Mouse (Mus musculus): ENCODE results near the gene Slc4a8. TPM values are rescaled to one million over a fixed set of nuclear protein-coding genes. Genes with fewer than 3 reads are reported as not detected.
A peak's percentile ranks its signal among the peaks of the same experiment; 100 is the strongest.

Slc4a8 gene
- 8.4 and 8.7 TPM in 2 replicates for polyA plus RNA-seq (2015; fragmentation: Nextera tagmentation; extraction: Ambion mirVana)

DNA sequence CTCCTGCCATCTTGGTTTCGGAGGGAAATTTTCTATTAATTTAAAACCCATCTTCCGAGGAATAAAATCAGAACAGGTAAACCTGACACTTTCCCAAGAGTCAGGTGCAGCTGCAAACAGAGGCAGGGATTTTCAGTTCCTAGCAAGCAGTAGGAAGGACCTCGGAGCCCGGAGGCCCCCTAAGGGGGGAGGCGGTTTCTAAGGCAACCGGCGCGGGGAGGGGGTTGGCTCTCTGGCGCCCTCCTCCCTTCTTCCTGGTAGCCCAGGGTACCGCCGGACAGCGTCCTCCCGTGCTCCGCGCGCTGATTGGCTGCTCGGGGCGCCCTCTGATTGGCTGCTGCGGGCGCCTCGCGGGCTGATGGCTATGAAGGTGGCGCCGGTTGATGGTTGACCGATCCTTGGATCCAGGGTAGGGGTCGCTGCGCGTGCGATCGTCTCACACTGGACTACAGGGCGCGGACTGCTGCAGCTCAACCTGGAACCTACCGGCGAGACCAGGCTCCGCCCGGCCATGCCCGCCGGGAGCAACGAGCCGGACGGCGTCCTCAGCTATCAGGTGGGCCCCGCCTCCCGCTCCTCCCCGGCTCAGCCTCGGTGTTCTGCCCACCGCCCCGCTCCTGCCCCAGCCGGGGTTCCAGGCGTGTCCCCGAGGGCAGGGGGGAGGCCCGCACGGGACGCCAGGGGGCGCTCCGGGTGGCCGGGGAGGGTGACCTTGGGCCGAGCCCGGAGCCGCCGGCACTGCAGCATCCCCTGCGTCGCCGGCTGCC, at the start of gene Slc4a8:
TSS of gene Slc4a8 (plus strand) at position 329 of the 767 bp plus-strand sequence.
- Histone ChIP-seq H3K9me3 (ENCODE audit: low read length) (no peaks in the 10 kb centered on the region), H3K4me3 (ENCODE audit: low read length) (peak within 1 kb of the TSS; percentile 61), H3K4me2 (replicated peaks; ENCODE audit: low read depth, low read length) (peak within 1 kb of the TSS; percentile 89), H3K27ac (ENCODE audit: low read length) (peak within 1 kb of the TSS; percentile 85), H3K9ac (replicated peaks; ENCODE audit: low read length) (peak within 1 kb of the TSS; percentile 72), H3K36me3 (ENCODE audit: insufficient read depth, low read length) (no peaks in the 10 kb centered on the region), H3K4me1 (ENCODE audit: insufficient read depth, low read length) (peaks cover 22% of the 10 kb centered on the region), H3K27me3 (ENCODE audit: insufficient read depth, low read length) (no peaks in the 10 kb centered on the region)
- ATAC-seq (ENCODE audit: low FRiP score, low TSS enrichment), result peak; percentile 95
- under 1% methylated on average over 53 of the region's 64 CpGs for WGBS

DNA sequence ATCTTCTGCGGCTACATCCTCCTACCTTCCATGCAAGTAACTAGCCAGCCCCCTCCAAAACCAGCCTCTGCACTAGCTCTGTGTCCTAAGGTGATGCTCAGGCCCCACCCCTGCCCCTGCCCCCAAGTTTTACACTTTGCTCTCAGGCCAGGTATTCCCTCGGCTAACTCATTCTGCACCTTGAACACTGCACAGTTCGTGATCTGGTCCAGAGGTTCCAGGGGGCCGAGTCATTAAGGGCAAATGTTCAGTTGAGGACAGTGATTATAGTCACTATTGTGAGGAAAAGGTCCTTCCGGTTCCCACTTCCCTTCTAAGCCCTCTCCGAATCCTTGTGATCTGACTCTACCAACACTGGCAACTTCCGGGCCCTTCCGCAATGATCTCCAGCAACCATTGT, 47.1 kb upstream of the Slc4a8 start:
- peaks cover 17% of the 10 kb centered on the region for H3K4me1 ChIP-seq (ENCODE audit: insufficient read depth, low read length)
- WGBS, result 80% methylated on average over 8 of the region's 8 CpGs
- no peak for ATAC-seq (ENCODE audit: low FRiP score, low TSS enrichment)
- no peak overlapping the region for H3K4me2 ChIP-seq (replicated peaks; ENCODE audit: low read depth, low read length)
- H3K27ac ChIP-seq (ENCODE audit: low read length), result no peak overlapping the region
- no peaks in the 10 kb centered on the region for H3K27me3 ChIP-seq (ENCODE audit: insufficient read depth, low read length)
- no peaks in the 10 kb centered on the region for H3K9me3 ChIP-seq (ENCODE audit: low read length)
- no peaks in the 10 kb centered on the region for H3K36me3 ChIP-seq (ENCODE audit: insufficient read depth, low read length)
- no peak overlapping the region for H3K4me3 ChIP-seq (ENCODE audit: low read length)
- no peak overlapping the region for H3K9ac ChIP-seq (replicated peaks; ENCODE audit: low read length)

DNA sequence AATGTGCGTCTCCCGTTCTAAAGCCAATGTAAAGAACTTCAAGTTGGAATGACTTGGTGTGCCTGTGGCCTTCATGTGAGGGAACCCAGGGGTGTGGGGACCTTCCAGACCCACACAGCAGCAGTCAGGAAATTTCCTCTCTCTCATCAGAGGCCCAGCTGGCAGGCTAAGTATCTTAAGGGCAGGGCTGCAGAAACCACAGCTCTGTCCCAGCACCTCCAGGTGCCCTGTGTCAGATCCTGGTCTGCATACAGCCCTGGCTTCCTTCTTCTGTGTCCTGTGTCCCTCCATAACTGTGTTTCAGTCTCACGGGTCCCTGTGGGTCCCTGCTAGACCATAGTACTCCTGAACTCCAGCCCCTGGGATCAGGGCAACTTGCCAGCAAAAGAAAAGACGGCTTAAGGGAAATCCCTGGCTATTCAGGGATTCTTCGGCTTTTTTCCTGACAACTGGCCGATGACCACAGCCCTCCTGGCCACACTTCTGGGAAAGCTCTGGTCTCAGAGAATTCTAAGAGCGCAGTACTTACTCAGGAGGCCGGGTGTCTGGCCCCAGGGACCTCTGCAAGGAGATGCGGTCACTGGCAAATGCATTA, 46.1 kb upstream of the Slc4a8 start:
- Histone ChIP-seq H3K27me3 (ENCODE audit: insufficient read depth, low read length) (no peaks in the 10 kb centered on the region), H3K4me1 (ENCODE audit: insufficient read depth, low read length) (peaks cover 12% of the 10 kb centered on the region), H3K4me3 (ENCODE audit: low read length) (no peak overlapping the region), H3K4me2 (replicated peaks; ENCODE audit: low read depth, low read length) (no peak overlapping the region), H3K27ac (ENCODE audit: low read length) (no peak overlapping the region), H3K36me3 (ENCODE audit: insufficient read depth, low read length) (no peaks in the 10 kb centered on the region), H3K9ac (replicated peaks; ENCODE audit: low read length) (0 out of 2 replicates have a peak overlapping the region, but pooled peaks have one; percentile 10), H3K9me3 (ENCODE audit: low read length) (no peaks in the 10 kb centered on the region)
- 78% methylated on average over 9 of the region's 9 CpGs for WGBS
- no peak for ATAC-seq (ENCODE audit: low FRiP score, low TSS enrichment)

DNA sequence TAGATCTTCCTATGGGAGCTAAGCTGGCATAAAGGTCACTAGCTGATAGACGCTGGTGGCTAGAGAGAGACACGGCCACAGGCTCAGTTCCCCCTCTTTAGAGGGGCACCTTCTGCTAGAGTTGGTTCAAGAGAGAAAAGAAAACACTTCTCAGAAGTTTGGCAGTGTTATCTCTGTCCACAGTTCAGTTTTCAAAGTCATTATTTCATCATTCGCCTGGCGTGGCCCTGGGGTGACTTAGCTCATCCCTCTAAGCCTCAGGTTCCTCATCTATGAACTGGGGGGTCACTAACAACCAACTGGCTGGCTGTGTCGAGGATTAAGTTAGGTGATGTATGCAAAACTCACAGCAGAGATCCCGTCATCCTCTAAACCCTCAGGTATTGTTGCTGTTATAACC, 43.6 kb upstream of the Slc4a8 start:
- no peak overlapping the region for H3K27ac ChIP-seq (ENCODE audit: low read length)
- H3K4me2 ChIP-seq (replicated peaks; ENCODE audit: low read depth, low read length), result no peak overlapping the region
- no peaks in the 10 kb centered on the region for H3K4me1 ChIP-seq (ENCODE audit: insufficient read depth, low read length)
- WGBS, result 71% methylated on average over 6 of the region's 6 CpGs
- H3K27me3 ChIP-seq (ENCODE audit: insufficient read depth, low read length), result peaks cover 3% of the 10 kb centered on the region; the same call in 1 of the 2 replicates
- ATAC-seq (ENCODE audit: low FRiP score, low TSS enrichment), result no peak
- no peak overlapping the region for H3K4me3 ChIP-seq (ENCODE audit: low read length)
- H3K9ac ChIP-seq (replicated peaks; ENCODE audit: low read length), result no peak overlapping the region
- no peaks in the 10 kb centered on the region for H3K36me3 ChIP-seq (ENCODE audit: insufficient read depth, low read length)
- H3K9me3 ChIP-seq (ENCODE audit: low read length), result no peaks in the 10 kb centered on the region

- H3K9ac ChIP-seq (replicated peaks; ENCODE audit: low read length), result no peak overlapping the region
- peaks cover 3% of the 10 kb centered on the region; the same call in 1 of the 2 replicates for H3K27me3 ChIP-seq (ENCODE audit: insufficient read depth, low read length)
- H3K36me3 ChIP-seq (ENCODE audit: insufficient read depth, low read length), result no peaks in the 10 kb centered on the region
- WGBS, result 81% methylated on average over 11 of the region's 11 CpGs
- no peak for ATAC-seq (ENCODE audit: low FRiP score, low TSS enrichment)
- H3K4me2 ChIP-seq (replicated peaks; ENCODE audit: low read depth, low read length), result no peak overlapping the region
- H3K9me3 ChIP-seq (ENCODE audit: low read length), result no peaks in the 10 kb centered on the region
- no peak overlapping the region for H3K4me3 ChIP-seq (ENCODE audit: low read length)
- H3K27ac ChIP-seq (ENCODE audit: low read length), result no peak overlapping the region
- H3K4me1 ChIP-seq (ENCODE audit: insufficient read depth, low read length), result peaks cover 3% of the 10 kb centered on the region; the same call in 1 of the 2 replicates
Measured at GRCm38 (mm10) chr15:100718572-100718971, 43.0 kb upstream of the Slc4a8 start.

GRCm38 (mm10) chr15:100719217-100719616, 42.3 kb upstream of the Slc4a8 start:
- no peaks in the 10 kb centered on the region for H3K9me3 ChIP-seq (ENCODE audit: low read length)
- no peak overlapping the region for H3K4me3 ChIP-seq (ENCODE audit: low read length)
- no peak overlapping the region for H3K4me2 ChIP-seq (replicated peaks; ENCODE audit: low read depth, low read length)
- no peak for ATAC-seq (ENCODE audit: low FRiP score, low TSS enrichment)
- H3K36me3 ChIP-seq (ENCODE audit: insufficient read depth, low read length), result no peaks in the 10 kb centered on the region
- peaks cover 3% of the 10 kb centered on the region; the same call in 1 of the 2 replicates for H3K27me3 ChIP-seq (ENCODE audit: insufficient read depth, low read length)
- no peak overlapping the region for H3K9ac ChIP-seq (replicated peaks; ENCODE audit: low read length)
- peaks cover 5% of the 10 kb centered on the region; the same call in 1 of the 2 replicates for H3K4me1 ChIP-seq (ENCODE audit: insufficient read depth, low read length)
- 95% methylated on average over 5 of the region's 5 CpGs for WGBS
- no peak overlapping the region for H3K27ac ChIP-seq (ENCODE audit: low read length)

DNA sequence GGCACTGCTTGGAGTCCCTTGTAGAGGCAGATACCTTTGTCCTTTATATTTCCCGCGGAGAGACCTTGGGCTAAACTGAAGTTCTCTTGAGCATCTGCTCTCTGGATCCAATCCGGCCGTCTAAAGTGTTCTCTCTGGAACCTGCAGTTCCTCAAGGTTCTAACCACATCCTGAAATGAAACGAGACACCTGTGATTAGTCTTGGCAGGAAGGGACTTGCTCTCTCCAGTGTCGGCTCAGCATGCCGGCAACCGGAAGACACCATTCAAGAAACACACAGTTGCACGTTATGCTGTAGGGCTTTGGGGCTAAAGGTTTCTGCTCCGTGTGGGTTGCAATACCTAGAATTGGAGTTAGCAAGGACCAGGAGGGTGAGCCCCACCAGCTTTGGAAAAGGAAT, 41.5 kb upstream of the Slc4a8 start:
- 76% methylated on average over 10 of the region's 10 CpGs for WGBS

GRCm38 (mm10) chr15:100721445-100721844, 40.1 kb upstream of the Slc4a8 start:
- peaks cover 5% of the 10 kb centered on the region; the same call in 1 of the 2 replicates for H3K27me3 ChIP-seq (ENCODE audit: insufficient read depth, low read length)
- ATAC-seq (ENCODE audit: low FRiP score, low TSS enrichment), result no peak
- no peak overlapping the region for H3K9ac ChIP-seq (replicated peaks; ENCODE audit: low read length)
- peaks cover 5% of the 10 kb centered on the region; the same call in 1 of the 2 replicates for H3K4me1 ChIP-seq (ENCODE audit: insufficient read depth, low read length)
- no peak overlapping the region for H3K27ac ChIP-seq (ENCODE audit: low read length)
- H3K4me2 ChIP-seq (replicated peaks; ENCODE audit: low read depth, low read length), result no peak overlapping the region
- 85% methylated on average over 5 of the region's 5 CpGs for WGBS
- no peak overlapping the region for H3K4me3 ChIP-seq (ENCODE audit: low read length)
- H3K36me3 ChIP-seq (ENCODE audit: insufficient read depth, low read length), result no peaks in the 10 kb centered on the region
- H3K9me3 ChIP-seq (ENCODE audit: low read length), result no peaks in the 10 kb centered on the region

More for the DNA sequence above, 41.5 kb upstream of the Slc4a8 start:
- H3K4me2 ChIP-seq (replicated peaks; ENCODE audit: low read depth, low read length), result no peak overlapping the region
- H3K27me3 ChIP-seq (ENCODE audit: insufficient read depth, low read length), result peaks cover 5% of the 10 kb centered on the region; the same call in 1 of the 2 replicates
- H3K36me3 ChIP-seq (ENCODE audit: insufficient read depth, low read length), result no peaks in the 10 kb centered on the region
- H3K9me3 ChIP-seq (ENCODE audit: low read length), result no peaks in the 10 kb centered on the region
- no peak overlapping the region for H3K9ac ChIP-seq (replicated peaks; ENCODE audit: low read length)
- H3K4me3 ChIP-seq (ENCODE audit: low read length), result no peak overlapping the region
- H3K27ac ChIP-seq (ENCODE audit: low read length), result no peak overlapping the region
- ATAC-seq (ENCODE audit: low FRiP score, low TSS enrichment), result no peak
- peaks cover 5% of the 10 kb centered on the region; the same call in 1 of the 2 replicates for H3K4me1 ChIP-seq (ENCODE audit: insufficient read depth, low read length)

DNA sequence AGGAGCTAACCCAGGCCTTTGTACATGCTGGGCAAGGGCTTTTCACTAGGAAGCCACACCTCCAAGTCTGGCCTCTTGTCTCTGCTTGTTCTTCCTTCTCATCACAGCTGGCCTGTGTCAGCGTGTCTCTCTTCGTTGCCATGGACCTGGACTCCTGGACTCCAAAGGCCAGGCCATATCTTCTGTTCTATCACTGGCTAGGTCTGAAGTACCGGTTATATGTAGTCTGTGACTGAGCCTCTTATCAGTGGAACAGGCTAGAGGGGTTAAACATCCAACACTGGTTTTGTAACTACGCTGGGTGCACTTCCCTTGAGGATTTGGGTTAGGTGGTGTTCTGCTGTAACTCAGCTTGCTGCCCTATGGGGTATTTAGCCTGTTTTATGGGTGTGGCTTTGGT, 39.5 kb upstream of the Slc4a8 start:
- WGBS, result 59% methylated on average over 4 of the region's 4 CpGs
- no peaks in the 10 kb centered on the region for H3K36me3 ChIP-seq (ENCODE audit: insufficient read depth, low read length)
- H3K27me3 ChIP-seq (ENCODE audit: insufficient read depth, low read length), result peaks cover 10% of the 10 kb centered on the region
- H3K9ac ChIP-seq (replicated peaks; ENCODE audit: low read length), result no peak overlapping the region
- H3K4me2 ChIP-seq (replicated peaks; ENCODE audit: low read depth, low read length), result no peak overlapping the region
- H3K4me1 ChIP-seq (ENCODE audit: insufficient read depth, low read length), result peaks cover 5% of the 10 kb centered on the region; the same call in 1 of the 2 replicates
- no peak overlapping the region for H3K4me3 ChIP-seq (ENCODE audit: low read length)
- no peaks in the 10 kb centered on the region for H3K9me3 ChIP-seq (ENCODE audit: low read length)
- ATAC-seq (ENCODE audit: low FRiP score, low TSS enrichment), result no peak
- no peak overlapping the region for H3K27ac ChIP-seq (ENCODE audit: low read length)

DNA sequence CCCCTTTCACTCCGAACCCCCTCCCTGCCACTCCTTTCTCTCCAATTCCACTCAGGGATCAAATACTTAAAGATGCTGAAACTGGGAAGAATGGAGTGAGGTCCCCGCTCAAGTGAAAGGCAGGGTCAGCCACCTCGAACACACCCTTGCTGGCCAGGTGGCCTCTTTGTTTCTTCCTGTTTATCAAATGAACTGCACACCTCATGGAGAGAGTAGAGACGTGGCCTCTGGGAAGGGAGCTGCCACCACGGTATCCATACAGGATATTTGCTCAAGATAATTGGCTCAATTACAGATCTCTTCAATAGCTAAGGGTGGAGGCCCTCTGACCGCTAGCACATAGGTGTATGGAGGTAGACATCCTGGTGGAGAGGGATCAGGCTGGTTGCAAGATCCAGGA, 39.0 kb upstream of the Slc4a8 start:
- 81% methylated on average over 6 of the region's 6 CpGs for WGBS
- Histone ChIP-seq H3K36me3 (ENCODE audit: insufficient read depth, low read length) (no peaks in the 10 kb centered on the region), H3K4me3 (ENCODE audit: low read length) (no peak overlapping the region), H3K27ac (ENCODE audit: low read length) (no peak overlapping the region), H3K9ac (replicated peaks; ENCODE audit: low read length) (no peak overlapping the region), H3K4me2 (replicated peaks; ENCODE audit: low read depth, low read length) (no peak overlapping the region), H3K4me1 (ENCODE audit: insufficient read depth, low read length) (peaks cover 5% of the 10 kb centered on the region; the same call in 1 of the 2 replicates), H3K9me3 (ENCODE audit: low read length) (no peaks in the 10 kb centered on the region), H3K27me3 (ENCODE audit: insufficient read depth, low read length) (peaks cover 13% of the 10 kb centered on the region)
- no peak for ATAC-seq (ENCODE audit: low FRiP score, low TSS enrichment)
